Mouse (Mus musculus) frontal cortex, adult 2 months (tissue): ENCODE measurements around the gene Gm20481. TPM values are rescaled to one million over a fixed set of nuclear protein-coding genes. Genes with fewer than 3 reads are reported as not detected.
A peak's percentile ranks its signal among the peaks of the same experiment; 100 is the strongest.
"Not testable (repeated sequence)": the region's sequence is repeated elsewhere in the genome, so short reads cannot be mapped to it uniquely, and the experiment has no call there.

Source experiments
- DNase-seq, 2 experiments: peaks; one replicate each; pipeline ENCODE4 v3.0.0; 2022; ENCODE audit warnings: low spot score in 1 of 2; ENCODE audit errors: extremely low spot score in 1 of 2
- polyA plus RNA-seq: library from polyadenylated mRNA; depleted of rRNA; stranded (reverse); fragments of >200 nt; gene quantifications from 2 replicates; pipeline ENCODE4 v1.2.3, GENCODE M21; 2012

The Gm20481 gene
- polyA plus RNA-seq, 1 experiment, result 0.20 TPM

DNA sequence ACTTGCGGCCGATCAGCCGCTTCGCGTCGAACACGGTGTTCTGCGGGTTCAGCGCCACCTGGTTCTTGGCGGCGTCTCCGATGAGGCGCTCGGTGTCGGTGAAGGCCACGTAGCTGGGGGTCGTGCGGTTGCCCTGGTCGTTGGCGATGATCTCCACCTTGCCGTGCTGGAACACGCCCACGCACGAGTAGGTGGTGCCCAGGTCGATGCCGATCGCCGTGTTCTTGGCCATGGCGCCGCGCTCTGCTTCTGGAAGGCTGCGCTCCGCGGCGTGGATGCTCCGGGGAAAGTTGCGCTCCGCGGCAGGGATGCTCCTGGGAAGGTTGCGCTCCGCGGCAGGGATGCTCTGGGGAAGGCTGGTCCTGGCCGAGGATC lies 2.0 kb downstream of the Gm20481 start:
- DNase-seq, result not testable (repeated sequence)

DNA sequence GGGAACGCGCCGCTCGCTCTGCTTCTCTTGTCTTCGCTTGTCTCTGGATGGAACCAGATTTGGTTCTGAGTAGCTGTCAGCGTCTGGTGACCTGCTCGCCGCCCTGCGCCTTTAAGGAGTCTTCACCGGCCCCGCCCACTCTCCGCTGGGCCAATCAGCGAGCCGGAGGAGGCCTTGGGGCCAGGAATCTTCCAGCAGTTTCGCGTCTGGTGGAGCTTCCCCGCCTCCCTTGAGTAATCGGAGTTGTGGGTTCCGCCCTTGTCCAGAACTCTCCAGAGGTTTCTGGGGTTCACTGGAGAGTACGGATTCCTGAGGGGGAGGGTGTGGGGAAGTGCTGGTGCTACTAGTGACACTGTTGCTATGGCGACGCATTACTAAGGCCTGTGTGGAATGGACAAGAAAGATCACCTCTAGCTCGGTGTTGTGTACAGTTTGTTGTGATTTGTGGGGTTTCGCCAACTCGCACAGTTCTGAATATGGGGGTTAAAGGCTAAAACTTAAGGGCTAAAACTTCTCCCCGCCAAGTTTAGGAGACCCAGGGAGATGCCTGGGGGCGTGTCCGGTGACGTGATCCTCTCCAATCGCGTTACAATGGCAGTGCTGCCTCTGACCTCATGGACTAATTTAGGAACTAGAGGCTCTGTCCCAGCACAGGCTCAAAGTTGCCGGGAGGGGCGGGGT lies 2.5 kb downstream of the Gm20481 start, which contains the start of the genes Hspa1a and Hspa1l:
Gene Hspa1a (minus strand): TSS at position 88 of the 681 bp plus-strand sequence.
Gene Hspa1l (plus strand): TSS at position 635 of the 681 bp plus-strand sequence.
- DNase-seq, result peak; percentile 66 to 81

DNA sequence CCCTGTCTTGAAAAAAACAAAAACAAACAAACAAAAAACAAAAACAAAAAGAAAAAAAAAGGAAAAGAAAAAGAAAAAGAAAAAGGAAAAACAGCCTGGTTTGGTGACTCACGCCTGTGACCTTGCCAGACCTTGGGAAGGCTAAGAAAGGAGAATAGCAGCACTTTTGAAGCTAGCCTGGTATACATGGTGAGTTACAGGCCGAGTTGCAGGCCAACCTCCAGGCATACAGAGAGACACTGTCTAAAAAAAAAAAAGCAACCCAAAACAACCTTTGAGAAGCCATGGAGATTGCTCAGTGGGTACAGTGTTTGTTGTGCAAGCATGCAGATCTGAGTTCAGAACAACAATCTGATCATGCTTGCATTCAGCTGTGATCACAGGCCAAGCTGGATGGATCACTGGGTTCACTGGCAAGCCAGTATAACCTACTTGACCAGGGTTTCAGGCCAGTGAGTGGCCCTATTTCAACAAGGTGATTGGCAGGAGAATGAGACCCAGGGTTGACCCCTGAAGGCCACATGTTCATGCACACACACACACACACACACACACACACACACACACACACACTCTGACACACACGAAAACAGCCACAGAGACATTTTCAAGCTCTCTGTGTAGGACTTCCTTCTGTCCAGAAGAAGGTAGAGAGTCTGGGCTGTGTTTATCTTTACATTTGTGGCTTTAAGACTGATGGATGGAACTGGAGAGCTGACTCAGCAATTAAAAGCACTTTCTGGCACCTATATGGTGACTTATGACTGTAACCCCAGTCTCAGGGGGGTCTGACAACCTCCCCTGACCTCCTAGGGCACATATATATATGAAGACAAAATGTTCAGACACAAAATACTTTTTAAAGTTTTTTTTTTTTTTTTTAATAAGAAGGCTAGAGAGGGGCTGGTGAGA lies 6.1 kb downstream of the Gm20481 start:
- no peak for DNase-seq

DNA sequence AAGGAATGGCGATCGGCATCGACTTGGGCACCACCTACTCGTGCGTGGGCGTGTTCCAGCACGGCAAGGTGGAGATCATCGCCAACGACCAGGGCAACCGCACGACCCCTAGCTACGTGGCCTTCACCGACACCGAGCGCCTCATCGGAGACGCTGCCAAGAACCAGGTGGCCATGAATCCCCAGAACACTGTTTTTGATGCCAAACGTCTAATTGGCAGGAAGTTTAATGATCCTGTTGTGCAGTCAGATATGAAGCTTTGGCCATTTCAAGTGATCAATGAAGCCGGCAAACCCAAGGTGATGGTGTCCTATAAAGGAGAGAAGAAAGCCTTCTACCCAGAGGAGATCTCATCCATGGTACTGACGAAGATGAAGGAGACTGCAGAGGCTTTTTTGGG lies 7.3 kb downstream of the Gm20481 start:
- no peak for DNase-seq

DNA sequence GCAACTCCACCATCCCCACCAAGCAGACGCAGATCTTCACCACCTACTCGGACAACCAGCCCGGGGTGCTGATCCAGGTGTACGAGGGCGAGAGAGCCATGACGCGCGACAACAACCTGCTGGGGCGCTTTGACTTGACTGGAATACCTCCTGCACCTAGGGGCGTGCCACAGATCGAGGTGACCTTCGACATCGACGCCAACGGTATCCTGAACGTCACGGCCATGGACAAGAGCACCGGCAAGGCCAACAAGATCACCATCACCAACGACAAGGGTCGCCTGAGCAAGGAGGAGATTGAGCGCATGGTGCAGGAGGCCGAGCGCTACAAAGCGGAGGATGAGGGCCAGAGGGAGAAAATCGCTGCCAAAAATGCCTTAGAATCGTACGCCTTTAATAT lies 8.5 kb downstream of the Gm20481 start:
- DNase-seq, result no peak

DNA sequence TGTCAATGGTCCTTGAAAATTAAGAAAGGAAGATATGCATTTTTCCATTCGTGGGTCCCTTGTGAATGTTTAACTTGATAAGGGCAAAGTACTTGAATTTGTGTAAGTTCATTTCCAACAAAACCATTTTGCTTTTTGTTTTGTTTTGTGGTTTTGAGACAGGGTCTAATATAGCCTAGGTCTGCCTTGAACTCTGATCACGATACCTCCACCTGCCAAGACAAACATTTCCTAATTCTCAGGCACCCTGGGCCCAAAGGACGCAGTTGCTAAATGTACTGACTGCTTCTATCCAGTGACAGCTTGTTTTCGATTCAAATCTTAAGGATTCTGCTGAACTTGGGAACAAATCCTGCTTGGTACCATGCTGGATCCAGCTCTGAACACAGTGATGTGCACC lies 9.9 kb downstream of the Gm20481 start:
- no peak for DNase-seq

DNA sequence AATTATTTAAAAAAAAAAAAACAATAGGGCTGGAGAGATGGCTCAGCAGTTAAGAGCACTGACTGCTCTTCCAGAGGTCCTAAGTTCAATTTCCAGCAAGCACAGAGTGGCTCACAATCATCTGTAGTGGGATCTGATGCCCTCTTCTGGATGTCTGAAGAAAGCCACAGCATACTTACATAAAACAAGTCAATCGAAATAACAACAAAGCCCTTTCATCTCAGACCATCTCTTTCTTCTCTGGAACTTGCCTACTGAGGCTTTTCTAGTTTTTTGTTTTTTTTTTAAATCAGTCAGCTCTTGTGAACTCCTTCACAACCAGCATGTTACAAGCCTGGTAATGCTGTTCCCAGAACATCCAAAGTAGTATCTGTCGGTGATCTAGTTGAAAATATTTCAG lies 10.9 kb downstream of the Gm20481 start:
- DNase-seq, result peak in 1 of 2 experiments; percentile 65

DNA sequence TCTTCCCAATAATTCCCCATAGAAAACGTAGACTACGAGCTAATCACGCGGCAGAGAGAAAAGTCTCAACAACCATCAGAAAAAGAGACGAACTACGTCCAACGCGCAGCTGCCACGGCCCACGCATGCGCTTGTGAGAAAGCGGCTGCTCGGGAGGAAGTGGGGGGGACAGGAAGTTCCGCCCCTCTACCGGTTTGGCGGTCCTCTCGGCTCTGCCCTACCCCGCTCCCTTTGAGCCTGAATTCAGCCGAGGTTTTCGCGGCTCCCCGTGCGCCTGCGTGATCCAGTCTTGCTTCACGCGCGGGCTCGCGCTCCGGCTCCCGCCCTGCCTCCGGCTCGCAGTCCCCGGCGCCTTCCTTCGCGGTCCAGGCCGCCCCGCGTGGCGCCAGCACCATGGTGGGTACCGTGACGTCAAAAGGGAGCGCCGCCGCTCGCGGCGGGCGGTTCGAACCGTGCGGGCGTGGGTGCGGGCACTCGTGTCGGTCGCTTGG lies 12.0 kb downstream of the Gm20481 start, which contains the start of gene Lsm2:
Gene Lsm2 (plus strand): TSS at position 173 of the 491 bp plus-strand sequence.
- DNase-seq, result peak; percentile 85 to 93

DNA sequence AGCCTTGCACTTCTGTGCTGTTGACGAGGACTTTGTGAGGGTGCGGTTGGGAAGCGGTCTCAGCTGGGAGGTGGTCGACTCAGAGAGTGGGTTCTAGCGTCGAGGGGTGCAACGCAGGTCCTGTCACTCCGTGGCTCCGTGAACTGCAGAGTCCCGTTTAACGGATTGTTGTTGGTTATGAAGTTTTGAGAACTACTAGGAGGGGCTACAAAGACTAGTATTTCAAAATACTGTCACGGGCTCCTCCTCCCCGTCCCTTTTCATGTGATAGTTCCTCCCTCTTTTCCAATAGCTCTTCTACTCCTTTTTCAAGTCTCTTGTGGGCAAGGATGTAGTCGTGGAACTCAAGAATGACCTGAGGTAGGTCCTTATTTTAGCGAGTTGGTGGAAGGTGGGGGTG lies 12.6 kb downstream of the Gm20481 start:
- DNase-seq, result no peak

DNA sequence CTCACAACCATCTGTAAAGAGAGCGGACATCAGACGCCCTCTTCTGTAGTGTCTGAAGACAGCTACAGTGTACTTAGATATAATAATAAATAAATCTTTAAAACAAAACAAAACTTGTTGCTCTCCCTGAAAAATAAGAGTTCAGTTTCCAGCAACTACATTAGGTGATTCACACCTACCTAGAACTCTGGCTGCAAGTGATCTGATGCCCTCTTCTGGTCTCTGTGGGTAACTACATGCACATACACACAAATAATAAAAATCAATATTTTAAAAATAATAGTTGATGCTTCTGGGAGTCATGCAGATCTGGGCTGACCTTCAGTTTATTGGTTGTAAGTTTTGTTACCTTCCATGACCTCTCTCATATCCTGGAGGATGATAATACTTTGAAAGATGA lies 14.5 kb downstream of the Gm20481 start:
- peak in 1 of 2 experiments; percentile 32 for DNase-seq

DNA sequence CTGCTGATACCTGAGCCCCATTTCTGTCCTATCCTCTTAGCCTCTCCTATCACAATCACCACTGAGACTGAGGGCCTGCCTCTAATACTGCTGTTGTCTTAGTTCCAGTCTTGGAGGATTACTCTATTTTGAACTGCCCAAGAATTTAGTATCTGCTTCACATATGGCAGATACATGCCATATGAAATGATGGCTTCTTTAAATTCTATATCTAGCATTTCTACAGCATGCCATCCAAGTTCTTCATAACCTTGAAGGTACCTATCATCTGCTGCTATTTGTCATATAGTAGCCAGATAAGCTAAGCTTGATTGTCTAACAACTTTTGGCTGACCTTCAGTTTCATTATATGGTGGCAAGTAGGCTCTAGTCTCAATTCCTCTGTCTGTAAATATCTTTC lies 25.0 kb downstream of the Gm20481 start:
- no peak for DNase-seq

DNA sequence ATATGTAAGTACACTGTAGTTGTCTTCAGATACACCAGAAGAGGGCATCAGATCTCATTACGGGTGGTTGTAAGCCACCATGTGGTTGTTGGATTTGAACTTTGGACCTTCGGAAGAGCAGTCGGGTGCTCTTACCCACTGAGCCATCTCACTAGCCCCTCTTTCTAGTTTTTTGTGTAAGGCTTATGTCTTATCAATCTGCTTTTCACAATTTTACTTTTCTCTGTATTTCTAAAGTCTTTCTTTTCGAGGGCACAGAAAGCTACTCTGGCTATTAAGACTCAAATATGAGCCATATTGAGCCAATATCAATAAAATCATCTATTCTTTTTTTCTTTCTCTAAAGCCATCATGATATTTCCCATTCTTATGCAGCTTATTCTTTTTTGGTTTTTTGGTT lies 25.5 kb downstream of the Gm20481 start:
- DNase-seq, result not testable (repeated sequence)

DNA sequence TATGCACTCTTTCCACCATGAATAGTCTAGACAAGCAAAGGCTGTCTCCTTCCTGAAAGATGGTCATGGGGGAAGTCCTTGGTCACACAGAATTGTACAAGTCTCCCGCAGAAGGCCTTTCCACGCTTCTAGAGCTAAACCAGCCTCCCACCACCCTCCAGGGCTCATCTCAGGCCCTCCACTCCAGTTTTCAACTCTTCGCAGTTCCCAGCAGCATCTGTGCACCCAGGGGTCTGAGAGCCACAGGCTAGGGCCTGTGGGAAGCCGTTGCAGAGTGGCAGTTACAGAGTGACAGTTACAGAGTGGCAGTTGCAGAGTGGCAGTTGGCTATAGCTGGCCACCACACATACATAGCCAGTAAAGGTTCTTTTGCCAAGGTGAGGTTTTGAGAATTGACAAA lies 26.2 kb downstream of the Gm20481 start:
- DNase-seq, result not testable (repeated sequence)

DNA sequence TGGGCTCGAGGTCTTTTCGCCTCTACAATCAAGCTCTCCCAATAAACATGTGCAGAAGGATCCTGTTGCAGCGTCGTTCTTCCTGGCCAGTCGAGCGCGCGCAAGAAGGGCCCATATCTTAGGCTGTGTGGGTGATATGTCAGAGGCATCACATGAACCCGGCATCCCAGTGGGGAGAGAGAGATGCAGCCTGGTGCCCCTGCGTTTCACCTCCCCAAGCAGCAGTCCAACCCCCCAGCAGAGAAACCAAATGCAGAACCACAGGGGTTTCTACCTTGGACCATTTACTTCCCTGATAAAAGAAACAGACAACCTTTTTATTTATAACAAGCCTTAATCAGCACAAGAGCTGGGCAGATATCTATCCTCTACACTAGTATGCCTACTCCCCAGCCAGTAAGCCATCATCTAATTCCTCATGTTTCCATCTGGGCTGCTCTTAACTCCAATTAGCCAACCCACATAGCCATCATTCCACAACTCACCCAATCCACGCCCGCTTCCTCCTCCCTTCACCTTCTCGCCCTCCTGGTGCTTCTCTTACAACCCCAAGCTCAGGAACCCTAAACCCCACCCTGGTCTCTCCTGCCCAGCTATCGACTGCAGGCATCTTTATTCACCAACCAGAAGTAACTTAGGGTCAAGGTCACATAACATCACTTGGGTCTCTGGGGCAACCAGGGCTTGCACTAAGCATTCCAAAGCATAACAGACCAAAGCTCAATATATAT lies 26.9 kb downstream of the Gm20481 start:
- DNase-seq, result no peak

DNA sequence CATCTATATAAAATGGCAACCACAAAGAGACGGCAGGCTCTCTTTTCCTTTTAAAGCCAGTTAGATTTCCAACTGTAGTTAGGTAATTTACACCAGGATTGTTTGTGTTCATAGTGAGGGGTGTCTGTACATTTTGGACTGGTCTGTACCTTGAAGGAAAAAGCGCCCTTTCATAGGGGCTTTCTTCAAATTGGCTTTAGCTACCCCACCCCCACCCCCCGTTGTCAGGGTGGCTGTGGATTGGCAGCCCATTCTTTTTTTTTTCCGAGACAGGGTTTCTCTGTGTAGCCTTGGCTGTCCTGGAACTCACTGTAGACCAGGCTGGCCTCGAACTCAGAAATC lies 27.4 kb downstream of the Gm20481 start:
- DNase-seq, result no peak

DNA sequence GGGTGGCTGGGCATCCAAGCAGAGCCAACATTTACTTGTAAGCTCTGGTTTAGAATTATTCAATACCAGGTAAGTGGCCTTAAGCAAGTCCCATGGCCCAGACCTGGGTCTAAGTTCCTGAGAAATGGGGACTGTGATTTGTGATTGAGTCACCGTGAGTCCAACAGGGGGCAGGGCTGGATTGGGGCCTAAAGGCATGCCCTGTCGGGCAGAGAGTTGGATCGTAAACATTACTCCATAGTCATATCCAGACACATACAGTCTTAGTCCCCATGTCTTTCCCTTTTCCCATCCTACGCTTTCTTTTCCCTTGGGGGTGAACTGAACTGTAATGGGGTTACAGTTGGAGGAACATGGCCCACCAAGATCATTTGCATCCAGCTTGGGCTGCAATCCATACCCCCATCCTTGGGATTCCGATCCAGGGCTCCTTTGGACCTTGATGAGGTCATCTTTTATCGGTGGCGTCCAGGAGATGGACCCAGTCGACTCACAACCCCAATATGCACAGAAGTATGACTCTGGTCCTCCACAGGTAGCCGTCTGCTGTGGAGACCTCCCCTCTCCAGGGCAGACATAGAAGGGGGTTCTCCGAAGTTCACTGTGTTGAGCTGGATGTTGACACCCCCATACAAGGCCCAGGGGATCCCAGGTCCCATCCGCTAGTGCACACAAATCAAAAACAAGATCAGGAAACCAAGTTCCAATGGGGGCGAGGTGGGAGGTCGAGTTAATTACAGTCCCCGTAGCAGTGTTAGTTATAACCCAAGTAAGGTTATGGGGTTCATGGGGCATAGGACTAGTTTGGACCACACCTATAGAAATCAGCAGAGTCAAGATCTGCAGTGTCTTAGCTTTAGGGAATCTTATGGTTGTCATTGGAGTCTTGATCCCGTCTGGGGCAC lies 29.1 kb downstream of the Gm20481 start:
- no peak for DNase-seq

DNA sequence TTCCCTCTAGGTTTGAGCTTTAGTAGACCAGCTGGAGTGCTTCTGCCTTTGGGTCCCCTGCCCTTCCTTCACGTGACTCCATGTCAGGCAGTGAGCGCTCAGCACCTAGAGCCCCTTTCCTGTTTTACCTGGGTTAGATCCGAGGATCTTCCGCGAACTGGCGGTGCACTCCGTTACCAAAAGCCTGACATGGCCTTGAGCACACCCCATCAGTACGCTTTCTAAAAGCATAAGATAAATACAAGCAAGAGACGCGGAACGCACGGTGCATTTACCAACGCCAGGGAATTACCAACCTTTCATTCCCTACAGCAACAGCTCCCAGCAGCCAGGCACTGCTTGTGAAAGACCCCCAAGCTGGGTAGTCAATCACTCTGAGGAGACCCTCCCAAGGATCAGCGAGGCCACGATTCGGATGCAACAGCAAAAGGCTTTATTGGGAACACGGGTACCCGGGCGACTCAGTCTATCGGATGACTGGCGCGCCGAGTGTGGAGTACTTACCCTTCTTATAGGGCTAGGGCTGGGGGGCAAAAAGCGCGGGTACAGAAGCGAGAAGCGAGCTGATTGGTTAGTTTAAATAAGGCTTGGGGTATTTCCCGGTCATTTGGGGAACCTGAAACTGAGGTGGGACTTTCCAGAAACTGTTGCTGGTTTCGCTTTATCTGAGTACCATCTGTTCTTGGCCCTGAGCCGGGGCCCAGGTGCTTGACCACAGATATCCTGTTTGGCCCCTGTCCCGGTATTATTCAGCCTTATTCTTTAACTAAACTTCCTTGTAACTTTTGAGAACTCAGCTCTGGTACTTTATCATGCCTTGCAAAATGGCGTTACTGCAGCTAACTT lies 30.4 kb downstream of the Gm20481 start:
- not testable (repeated sequence) for DNase-seq

DNA sequence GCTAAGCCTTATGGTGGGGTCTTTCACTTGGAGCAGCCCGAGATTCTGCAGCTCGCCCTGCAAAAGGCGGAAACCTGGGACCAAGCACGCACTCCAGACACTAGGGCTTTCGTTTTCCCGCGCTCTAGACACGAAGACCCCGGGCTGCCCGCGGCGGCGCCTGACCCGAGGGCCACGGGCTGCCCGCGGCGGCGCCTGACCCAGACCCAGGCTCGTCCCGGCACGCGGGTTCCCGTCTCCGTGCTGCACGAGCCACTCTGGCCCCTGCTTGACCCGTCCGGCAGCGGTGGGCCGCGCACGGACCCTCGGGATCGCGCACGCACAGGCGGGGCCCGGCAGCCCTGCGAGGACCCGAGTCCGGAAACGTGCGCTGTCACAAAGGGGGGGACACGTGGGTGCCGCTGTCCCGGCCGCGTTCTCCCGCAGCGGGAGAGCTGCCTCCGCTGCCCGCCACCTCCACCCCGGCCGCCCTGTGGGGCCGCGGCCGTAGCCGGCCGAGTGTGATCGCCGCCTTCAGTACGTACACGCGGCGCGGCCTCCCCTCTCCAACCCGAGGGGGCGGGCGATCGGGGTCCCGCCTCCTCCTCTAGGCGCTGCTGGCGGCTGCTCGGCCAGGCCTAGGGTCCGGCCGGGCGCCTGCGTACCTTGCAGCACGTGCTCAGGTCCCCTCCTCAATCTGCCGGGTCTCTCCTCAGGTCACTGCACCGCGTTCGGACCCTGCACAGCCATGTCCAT lies 31.2 kb downstream of the Gm20481 start, which contains the start of gene Vars:
Gene Vars (plus strand): TSS at position 271 of the 735 bp plus-strand sequence.
- DNase-seq, result peak; percentile 33 to 73
